Mouse (Mus musculus): ENCODE measurements around the gene Blmh. TPM values are rescaled to one million over a fixed set of nuclear protein-coding genes. Genes with fewer than 3 reads are reported as not detected.

Blmh gene
- 88.3 and 103 TPM in 2 replicates for polyA plus RNA-seq (2015; fragmentation: Nextera tagmentation; extraction: Ambion mirVana)

GRCm38 (mm10) chr11:76924759-76925236, at the start of gene Blmh:
Gene Blmh, plus strand, starts transcription at chr11:76924809.
- H3K9me3 ChIP-seq (replicated peaks) = no peaks in the 10 kb centered on the region
- H3K36me3 ChIP-seq = no peaks in the 10 kb centered on the region
- H3K4me1 ChIP-seq (replicated peaks) = peaks cover 7% of the 10 kb centered on the region; the same call in 1 of the 2 replicates
- no peak for ATAC-seq (replicated peaks; ENCODE audit: insufficient number of reproducible peaks, insufficient read depth, low FRiP score, low read depth)
- no peak within 1 kb of the TSS for H3K27ac ChIP-seq
- H3K9ac ChIP-seq = no peak within 1 kb of the TSS
- WGBS = 41% methylated on average over 6 of the region's 6 CpGs
- no peak within 1 kb of the TSS for H3K4me3 ChIP-seq
- H3K4me2 ChIP-seq = no peak within 1 kb of the TSS
- H3K27me3 ChIP-seq = no peaks in the 10 kb centered on the region

- Histone ChIP-seq H3K27ac (no peak overlapping the region), H3K4me1 (replicated peaks) (peaks cover 4% of the 10 kb centered on the region; the same call in 1 of the 2 replicates), H3K9ac (no peak overlapping the region), H3K4me2 (no peak overlapping the region), H3K27me3 (no peaks in the 10 kb centered on the region), H3K9me3 (replicated peaks) (no peaks in the 10 kb centered on the region), H3K36me3 (no peaks in the 10 kb centered on the region), H3K4me3 (no peak overlapping the region)
- no peak for ATAC-seq (replicated peaks; ENCODE audit: insufficient number of reproducible peaks, insufficient read depth, low FRiP score, low read depth)
- WGBS = 79% methylated on average over 5 of the region's 5 CpGs
These were observed 44.8 kb upstream of the Blmh start for GRCm38 (mm10) chr11:76879816-76880215.

GRCm38 (mm10) chr11:76884451-76884850, 40.2 kb upstream of the Blmh start:
- whole genome bisulfite sequencing = 44% methylated on average over 5 of the region's 5 CpGs

GRCm38 (mm10) chr11:76889339-76890164, 35.1 kb upstream of the Blmh start:
- Histone ChIP-seq H3K36me3 (no peaks in the 10 kb centered on the region), H3K9me3 (replicated peaks) (no peaks in the 10 kb centered on the region), H3K4me1 (replicated peaks) (peaks cover 29% of the 10 kb centered on the region), H3K4me2 (peak overlapping the region; percentile 30), H3K4me3 (no peak overlapping the region), H3K9ac (no peak overlapping the region), H3K27ac (peak overlapping the region; percentile 63), H3K27me3 (no peaks in the 10 kb centered on the region)
- ATAC-seq (replicated peaks; ENCODE audit: insufficient number of reproducible peaks, insufficient read depth, low FRiP score, low read depth) = no peak
- 33% methylated on average over 10 of the region's 10 CpGs for WGBS

More at GRCm38 (mm10) chr11:76884451-76884850, 40.2 kb upstream of the Blmh start:
- Histone ChIP-seq H3K36me3 (no peaks in the 10 kb centered on the region), H3K9ac (no peak overlapping the region), H3K27me3 (no peaks in the 10 kb centered on the region), H3K9me3 (replicated peaks) (no peaks in the 10 kb centered on the region), H3K27ac (no peak overlapping the region), H3K4me3 (no peak overlapping the region), H3K4me1 (replicated peaks) (peaks cover 3% of the 10 kb centered on the region), H3K4me2 (no peak overlapping the region)
- no peak for ATAC-seq (replicated peaks; ENCODE audit: insufficient number of reproducible peaks, insufficient read depth, low FRiP score, low read depth)

GRCm38 (mm10) chr11:76891171-76891570, 33.4 kb upstream of the Blmh start:
- ATAC-seq (replicated peaks; ENCODE audit: insufficient number of reproducible peaks, insufficient read depth, low FRiP score, low read depth) = no peak
- WGBS = 85% methylated on average over 7 of the region's 7 CpGs
- Histone ChIP-seq H3K27ac (no peak overlapping the region), H3K9ac (no peak overlapping the region), H3K4me1 (replicated peaks) (peaks cover 29% of the 10 kb centered on the region), H3K36me3 (no peaks in the 10 kb centered on the region), H3K4me2 (no peak overlapping the region), H3K9me3 (replicated peaks) (no peaks in the 10 kb centered on the region), H3K4me3 (no peak overlapping the region), H3K27me3 (no peaks in the 10 kb centered on the region)

GRCm38 (mm10) chr11:76891738-76892349, 32.8 kb upstream of the Blmh start:
- 75% methylated on average over 4 of the region's 4 CpGs for WGBS
- Histone ChIP-seq H3K4me1 (replicated peaks) (peaks cover 33% of the 10 kb centered on the region), H3K4me2 (no peak overlapping the region), H3K4me3 (no peak overlapping the region), H3K9me3 (replicated peaks) (no peaks in the 10 kb centered on the region), H3K36me3 (no peaks in the 10 kb centered on the region), H3K27ac (no peak overlapping the region), H3K9ac (no peak overlapping the region), H3K27me3 (no peaks in the 10 kb centered on the region)
- no peak for ATAC-seq (replicated peaks; ENCODE audit: insufficient number of reproducible peaks, insufficient read depth, low FRiP score, low read depth)

- Histone ChIP-seq H3K36me3 (no peaks in the 10 kb centered on the region), H3K9ac (no peak overlapping the region), H3K4me1 (replicated peaks) (peaks cover 35% of the 10 kb centered on the region), H3K27me3 (no peaks in the 10 kb centered on the region), H3K9me3 (replicated peaks) (no peaks in the 10 kb centered on the region), H3K27ac (peak overlapping the region; percentile 46), H3K4me3 (no peak overlapping the region), H3K4me2 (no peak overlapping the region)
- WGBS = 69% methylated on average over 3 of the region's 3 CpGs
- ATAC-seq (replicated peaks; ENCODE audit: insufficient number of reproducible peaks, insufficient read depth, low FRiP score, low read depth) = no peak
These were observed 31.6 kb upstream of the Blmh start for GRCm38 (mm10) chr11:76892972-76893371.

GRCm38 (mm10) chr11:76893570-76893969, 31.0 kb upstream of the Blmh start:
- WGBS = 20% methylated on average over 4 of the region's 4 CpGs
- H3K36me3 ChIP-seq = no peaks in the 10 kb centered on the region
- peak overlapping the region; percentile 2; the same call in 1 of the 2 replicates for H3K4me2 ChIP-seq
- no peaks in the 10 kb centered on the region for H3K9me3 ChIP-seq (replicated peaks)
- H3K27me3 ChIP-seq = no peaks in the 10 kb centered on the region
- 0 out of 2 replicates have a peak overlapping the region, but pooled peaks have one; percentile 9 for H3K9ac ChIP-seq
- no peak overlapping the region for H3K4me3 ChIP-seq
- peaks cover 35% of the 10 kb centered on the region for H3K4me1 ChIP-seq (replicated peaks)
- ATAC-seq (replicated peaks; ENCODE audit: insufficient number of reproducible peaks, insufficient read depth, low FRiP score, low read depth) = peak; percentile 82
- peak overlapping the region; percentile 46 for H3K27ac ChIP-seq

- peak overlapping the region; percentile 2; the same call in 1 of the 2 replicates for H3K4me2 ChIP-seq
- H3K4me3 ChIP-seq = no peak overlapping the region
- H3K36me3 ChIP-seq = no peaks in the 10 kb centered on the region
- H3K9ac ChIP-seq = no peak overlapping the region
- peak overlapping the region; percentile 46 for H3K27ac ChIP-seq
- 23% methylated on average over 5 of the region's 5 CpGs for WGBS
- ATAC-seq (replicated peaks; ENCODE audit: insufficient number of reproducible peaks, insufficient read depth, low FRiP score, low read depth) = peak; percentile 48
- H3K4me1 ChIP-seq (replicated peaks) = peaks cover 34% of the 10 kb centered on the region
- H3K27me3 ChIP-seq = no peaks in the 10 kb centered on the region
- no peaks in the 10 kb centered on the region for H3K9me3 ChIP-seq (replicated peaks)
These were observed 30.4 kb upstream of the Blmh start for GRCm38 (mm10) chr11:76894240-76894639.

- Histone ChIP-seq H3K4me3 (no peak overlapping the region), H3K4me1 (replicated peaks) (peaks cover 27% of the 10 kb centered on the region), H3K4me2 (no peak overlapping the region), H3K27me3 (no peaks in the 10 kb centered on the region), H3K36me3 (no peaks in the 10 kb centered on the region), H3K9ac (no peak overlapping the region), H3K9me3 (replicated peaks) (no peaks in the 10 kb centered on the region), H3K27ac (no peak overlapping the region)
- 28% methylated on average over 6 of the region's 6 CpGs for WGBS
- no peak for ATAC-seq (replicated peaks; ENCODE audit: insufficient number of reproducible peaks, insufficient read depth, low FRiP score, low read depth)
These were observed 28.2 kb upstream of the Blmh start for GRCm38 (mm10) chr11:76896360-76896759.

GRCm38 (mm10) chr11:76897126-76897525, 27.5 kb upstream of the Blmh start:
- H3K27me3 ChIP-seq = no peaks in the 10 kb centered on the region
- WGBS = 67% methylated on average over 1 of the region's 1 CpGs
- no peak overlapping the region for H3K27ac ChIP-seq
- H3K36me3 ChIP-seq = no peaks in the 10 kb centered on the region
- H3K4me2 ChIP-seq = no peak overlapping the region
- H3K9ac ChIP-seq = no peak overlapping the region
- peaks cover 27% of the 10 kb centered on the region for H3K4me1 ChIP-seq (replicated peaks)
- ATAC-seq (replicated peaks; ENCODE audit: insufficient number of reproducible peaks, insufficient read depth, low FRiP score, low read depth) = no peak
- H3K9me3 ChIP-seq (replicated peaks) = no peaks in the 10 kb centered on the region
- no peak overlapping the region for H3K4me3 ChIP-seq
